Mouse (Mus musculus) cerebellum, adult (tissue): Measurements from ENCODE around the gene C2cd4b.

ENCODE experiments used
- ATAC-seq: cut with Nextera tagmentation; 2 replicates; pipeline ENCODE4 v1.9.2; 2017; ENCODE audit warnings: mild to moderate bottlenecking, moderate library complexity, mixed read lengths; ENCODE audit not compliant: insufficient number of reproducible peaks, low FRiP score, low TSS enrichment

The C2cd4b gene

GRCm38 (mm10) chr9:67769401-67769800, 10.2 kb downstream of the C2cd4b start:
- no peak for ATAC-seq

- no peak for ATAC-seq
Observed at GRCm38 (mm10) chr9:67771293-67771692, 12.1 kb downstream of the C2cd4b start.

- no peak for ATAC-seq
Observed at GRCm38 (mm10) chr9:67774201-67774600, 15.0 kb downstream of the C2cd4b start.

GRCm38 (mm10) chr9:67778553-67778952, 19.3 kb downstream of the C2cd4b start:
- ATAC-seq = no peak

- no peak for ATAC-seq
Observed at GRCm38 (mm10) chr9:67782786-67783185, 23.5 kb downstream of the C2cd4b start.

GRCm38 (mm10) chr9:67783464-67783863, 24.2 kb downstream of the C2cd4b start:
- ATAC-seq = no peak

GRCm38 (mm10) chr9:67783925-67784324, 24.7 kb downstream of the C2cd4b start:
- ATAC-seq = no peak

- no peak for ATAC-seq
Observed at GRCm38 (mm10) chr9:67786311-67786710, 27.1 kb downstream of the C2cd4b start.

GRCm38 (mm10) chr9:67787671-67788070, 28.4 kb downstream of the C2cd4b start:
- no peak for ATAC-seq

GRCm38 (mm10) chr9:67792405-67792804, 33.2 kb downstream of the C2cd4b start:
- no peak for ATAC-seq

GRCm38 (mm10) chr9:67793501-67793900, 34.3 kb downstream of the C2cd4b start:
- ATAC-seq = no peak

- ATAC-seq = no peak
Observed at GRCm38 (mm10) chr9:67794216-67794615, 35.0 kb downstream of the C2cd4b start.

- no peak for ATAC-seq
Observed at GRCm38 (mm10) chr9:67794668-67795067, 35.4 kb downstream of the C2cd4b start.

- no peak for ATAC-seq
Observed at GRCm38 (mm10) chr9:67795205-67795675, 36.0 kb downstream of the C2cd4b start.

- ATAC-seq = no peak
Observed at GRCm38 (mm10) chr9:67799078-67799819, 40.0 kb downstream of the C2cd4b start.

- no peak for ATAC-seq
Observed at GRCm38 (mm10) chr9:67802241-67802640, 43.0 kb downstream of the C2cd4b start.

GRCm38 (mm10) chr9:67807000-67807399, 47.8 kb downstream of the C2cd4b start:
- no peak for ATAC-seq

- ATAC-seq = no peak
Observed at GRCm38 (mm10) chr9:67810527-67810926, 51.3 kb downstream of the C2cd4b start.
